Mouse (Mus musculus) CH12.LX (cell line): Measurements from ENCODE around the gene Srrm1.

Experiments used
- CHD1 ChIP-seq: IDR thresholded peaks from 2 replicates; pipeline ENCODE4 v1.6.1; 2012; ENCODE audit warnings: low read depth, low read length, improper control_type of control experiment, inconsistent platforms
- CTCF ChIP-seq, 2 experiments: IDR thresholded peaks in 1 of 2; conservative IDR thresholded peaks in 1 of 2; 2 replicates each; pipeline ENCODE4 v1.5.1; 2011 to 2012; ENCODE audit warnings: low read depth in 2 of 2, low read length in 2 of 2, improper control_type of control experiment in 1 of 2, inconsistent platforms in 1 of 2, mild to moderate bottlenecking in 1 of 2, moderate library complexity in 1 of 2
- E2F4 ChIP-seq: IDR thresholded peaks from 2 replicates; pipeline ENCODE4 v1.6.1; 2011; ENCODE audit warnings: low read depth, low read length, improper control_type of control experiment; ENCODE audit not compliant: insufficient replicate concordance
- ELF1 ChIP-seq: IDR thresholded peaks from 2 replicates; pipeline ENCODE4 v1.6.1; 2014; ENCODE audit warnings: low read depth, mild to moderate bottlenecking, inconsistent platforms, low read length, improper control_type of control experiment
- EP300 ChIP-seq: IDR thresholded peaks from 2 replicates; pipeline ENCODE4 v1.6.1; 2011; ENCODE audit warnings: low read length, improper control_type of control experiment
- JUND ChIP-seq: conservative IDR thresholded peaks from 2 replicates; pipeline ENCODE4 v1.6.1; 2011; ENCODE audit warnings: low read depth, low read length, improper control_type of control experiment
- MAX ChIP-seq: IDR thresholded peaks from 2 replicates; pipeline ENCODE4 v1.6.1; 2011; ENCODE audit warnings: low read length, improper control_type of control experiment
- NELFE ChIP-seq: IDR thresholded peaks from 2 replicates; pipeline ENCODE4 v1.6.1; 2011; ENCODE audit warnings: low read depth, low read length, improper control_type of control experiment
- POLR2A ChIP-seq: IDR thresholded peaks from 2 replicates; pipeline ENCODE4 v1.6.1; 2011; ENCODE audit warnings: low read depth, mild to moderate bottlenecking, improper control_type of control experiment, low read length
- TBP ChIP-seq: conservative IDR thresholded peaks from 2 replicates; pipeline ENCODE4 v1.6.1; 2011; ENCODE audit warnings: low read depth, low read length, improper control_type of control experiment
- ZC3H11A ChIP-seq: IDR thresholded peaks from 2 replicates; pipeline ENCODE4 v1.6.1; 2012; ENCODE audit warnings: low read depth, mild to moderate bottlenecking, inconsistent platforms, low read length, improper control_type of control experiment
- ZKSCAN1 ChIP-seq: IDR thresholded peaks from 2 replicates; pipeline ENCODE4 v1.6.1; 2012; ENCODE audit warnings: low read depth, inconsistent platforms, low read length, improper control_type of control experiment, borderline replicate concordance

DNA sequence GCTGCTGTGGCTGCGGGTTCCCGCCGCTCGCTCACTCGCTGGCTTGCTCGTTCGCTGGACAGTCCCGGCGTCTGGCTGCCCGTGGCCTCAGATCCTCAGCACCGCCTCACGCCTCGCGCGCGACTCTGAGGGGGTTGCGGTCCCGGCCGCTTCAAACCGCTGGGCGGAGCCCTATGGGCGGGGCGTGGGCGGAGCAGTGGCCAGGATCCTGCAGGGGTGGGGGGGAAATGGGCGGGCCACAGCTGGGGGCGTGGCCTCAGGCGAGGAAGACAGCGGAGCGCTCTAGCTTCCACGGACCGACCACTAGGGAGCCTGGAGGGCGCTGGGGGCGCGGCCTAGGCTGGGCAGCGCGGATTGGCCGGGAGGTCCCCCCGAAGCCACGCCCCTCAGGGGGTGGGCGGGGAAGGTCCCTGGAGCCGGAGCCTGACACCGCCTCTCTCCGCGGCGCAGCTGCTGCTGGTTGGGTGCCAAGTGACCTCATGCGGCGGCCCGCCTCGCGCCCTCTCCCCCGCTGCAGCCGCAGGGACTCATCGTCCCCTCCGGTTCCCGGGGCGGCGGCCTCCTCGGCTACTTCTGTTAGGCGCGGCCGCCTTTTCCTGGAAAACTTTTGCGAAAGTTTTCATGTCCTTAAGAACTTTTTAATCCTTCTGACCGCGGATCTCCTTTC lies 80.3 kb downstream of the Srrm1 start, which contains the start of gene Clic4:
- TF ChIP-seq CTCF (conservative IDR thresholded peaks at IDR 0.05 in 1 of 2, IDR thresholded peaks at IDR 0.05 in 1 of 2; ENCODE audit: low read depth in 2 of 2, low read length in 2 of 2) (no peak), EP300 (no peak), ZC3H11A (no peak), E2F4 (no peak), ZKSCAN1 (no peak), JUND (no peak), MAX (no peak), CHD1 (0 out of 2 replicates have a peak, but pooled peaks have one; percentile 19), ELF1 (no peak), NELFE (peak; percentile 97), POLR2A (peak; percentile 94), TBP (0 out of 2 replicates have a peak, but pooled peaks have one; percentile 31)
